Mouse (Mus musculus): ENCODE results near the gene Mettl7a1. TPM values are rescaled to one million over a fixed set of nuclear protein-coding genes. Genes with fewer than 3 reads are reported as not detected.

Mettl7a1 gene
- polyA plus RNA-seq, 1 experiment from 2014 or later: 3.8 TPM

Other genes with a start within 250 kb of the Mettl7a1 start
- 35.8 and 38.1 TPM in 2 replicates for gene Atf1, start 76.3 kb upstream of the Mettl7a1 start, polyA plus RNA-seq (2016; fragmentation: Nextera tagmentation; extraction: Ambion mirVana)
- gene Tmprss12, start 23.3 kb upstream of the Mettl7a1 start, polyA plus RNA-seq (2016; fragmentation: Nextera tagmentation; extraction: Ambion mirVana): not detected in 2 replicates
- not detected in 2 replicates for gene Mettl7a3, start 30.8 kb downstream of the Mettl7a1 start, polyA plus RNA-seq (2016; fragmentation: Nextera tagmentation; extraction: Ambion mirVana)
- gene Methig1, start 49.0 kb downstream of the Mettl7a1 start, polyA plus RNA-seq (2016; fragmentation: Nextera tagmentation; extraction: Ambion mirVana): not detected in 2 replicates
- gene Mettl7a2, start 49.1 kb downstream of the Mettl7a1 start, polyA plus RNA-seq (2016; fragmentation: Nextera tagmentation; extraction: Ambion mirVana): not detected in 2 replicates
- gene Higd1c, start 60.4 kb downstream of the Mettl7a1 start, polyA plus RNA-seq (2016; fragmentation: Nextera tagmentation; extraction: Ambion mirVana): not detected in 2 replicates
- gene Gm5475, start 118.0 kb downstream of the Mettl7a1 start, polyA plus RNA-seq (2016; fragmentation: Nextera tagmentation; extraction: Ambion mirVana): 0.12 TPM in 1 of 2 replicates, not detected in the other
- 15.5 and 20.8 TPM in 2 replicates for gene Slc11a2, start 120.9 kb downstream of the Mettl7a1 start, polyA plus RNA-seq (2016; fragmentation: Nextera tagmentation; extraction: Ambion mirVana)
- 17.7 and 19.4 TPM in 2 replicates for gene Letmd1, start 164.9 kb downstream of the Mettl7a1 start, polyA plus RNA-seq (2016; fragmentation: Nextera tagmentation; extraction: Ambion mirVana)
- 12.0 and 12.1 TPM in 2 replicates for gene Csrnp2, start 191.3 kb downstream of the Mettl7a1 start, polyA plus RNA-seq (2016; fragmentation: Nextera tagmentation; extraction: Ambion mirVana)
- gene Tfcp2, start 247.9 kb downstream of the Mettl7a1 start, polyA plus RNA-seq (2016; fragmentation: Nextera tagmentation; extraction: Ambion mirVana): 23.7 and 24.5 TPM in 2 replicates

Data from heart, embryonic 12.5 days (tissue).